Mouse (Mus musculus) adrenal gland, adult 10 weeks (tissue): Measurements from ENCODE around the gene Slc1a6. TPM values are rescaled to one million over a fixed set of nuclear protein-coding genes. Genes with fewer than 3 reads are reported as not detected.

Experiments
- polyA plus RNA-seq: library from polyadenylated mRNA; stranded (reverse); fragments of 350-450 nt; fragmentation: Illumina TruSeq; extraction: RNeasy Lipid Tissue Mini Kit (QIAGEN cat#74804); gene quantifications from one replicate; pipeline ENCODE4 v1.2.3, GENCODE M21; 2014; ENCODE audit warnings: low read depth, low replicate concordance

The Slc1a6 gene
- not detected for polyA plus RNA-seq

GRCm38 (mm10) chr10:78779981-78780651 is at the start of gene Slc1a6:
Gene Slc1a6, plus strand, starts transcription at chr10:78780496.

GRCm38 (mm10) chr10:78752452-78753191 is 27.7 kb upstream of the Slc1a6 start, which contains the start of gene Ccdc105:
Gene Ccdc105, minus strand, starts transcription at chr10:78753065.

DNA sequence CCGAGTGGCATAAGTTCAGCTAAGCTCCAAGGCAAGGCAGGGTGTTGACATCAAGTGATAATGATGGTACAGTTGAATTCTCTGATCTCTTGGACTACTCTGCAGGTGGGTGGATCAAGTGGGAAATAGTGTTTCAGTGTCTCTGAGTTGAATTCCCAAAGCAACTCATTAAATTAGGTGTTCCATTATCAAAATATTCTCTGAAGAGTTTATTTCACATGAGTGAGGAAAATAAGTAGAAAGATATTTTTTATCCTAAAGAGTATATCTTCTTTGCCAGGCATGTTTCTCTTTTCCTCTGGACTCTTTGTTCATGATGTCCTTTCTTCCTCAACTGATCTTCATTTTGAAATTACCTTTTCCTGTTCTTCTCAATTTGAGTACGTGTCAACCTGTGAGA is 71.8 kb downstream of the Slc1a6 start, which contains the start of gene Olfr1356:
Olfr1356 (minus strand) TSS at position 101 of the 400 bp plus-strand sequence.

Other genes starting within 250 kb of the Slc1a6 start
- 9.7 TPM for gene Ilvbl, start 206.2 kb upstream of the Slc1a6 start, polyA plus RNA-seq
- 11.4 TPM for gene Syde1, start 188.5 kb upstream of the Slc1a6 start, polyA plus RNA-seq
- gene Olfr1357, start 162.4 kb upstream of the Slc1a6 start, polyA plus RNA-seq = not detected
- not detected for gene Casp14, start 62.2 kb upstream of the Slc1a6 start, polyA plus RNA-seq
- gene Ccdc105, start 27.4 kb upstream of the Slc1a6 start, polyA plus RNA-seq = not detected
- not detected for gene Olfr1356, start 71.7 kb downstream of the Slc1a6 start, polyA plus RNA-seq
- not detected for gene Olfr1355, start 95.0 kb downstream of the Slc1a6 start, polyA plus RNA-seq
- not detected for gene Olfr1354, start 132.7 kb downstream of the Slc1a6 start, polyA plus RNA-seq
- gene Olfr8, start 170.1 kb downstream of the Slc1a6 start, polyA plus RNA-seq = not detected
- not detected for gene Olfr1353, start 182.8 kb downstream of the Slc1a6 start, polyA plus RNA-seq
- gene Olfr1352, start 200.6 kb downstream of the Slc1a6 start, polyA plus RNA-seq = not detected
- not detected for gene Olfr1351, start 232.0 kb downstream of the Slc1a6 start, polyA plus RNA-seq
- not detected for gene Olfr57, start 248.2 kb downstream of the Slc1a6 start, polyA plus RNA-seq